Mouse (Mus musculus) MEL (cell line): ENCODE results near the gene Olfr657. TPM values are rescaled to one million over a fixed set of nuclear protein-coding genes. Genes with fewer than 3 reads are reported as not detected.

Experiments used
- DNase-seq: peaks from one replicate; pipeline ENCODE4 v3.0.0; 2011; ENCODE audit warnings: low read depth, low spot score
- H3K27ac ChIP-seq: 2 replicates; pipeline ENCODE4 v1.5.1; 2012; ENCODE audit warnings: low read depth, mild to moderate bottlenecking, control low read depth, low read length, moderate library complexity; ENCODE audit not compliant: control insufficient read depth
- H3K27me3 ChIP-seq, 2 experiments: fragments of 150-350 bp in 1 of 2; sonication (generic) in 1 of 2; 2 replicates each; pipeline ENCODE4 v1.6.1; 2012; ENCODE audit warnings: low read length in 2 of 2, mild to moderate bottlenecking in 2 of 2, improper control_type of control experiment in 1 of 2, moderate library complexity in 1 of 2; ENCODE audit not compliant: insufficient read depth in 2 of 2, control insufficient read depth in 1 of 2
- H3K36me3 ChIP-seq, 2 experiments: 2 replicates each; pipeline ENCODE4 v1.6.1; 2012 to 2014; ENCODE audit warnings: low read length in 2 of 2, improper control_type of control experiment in 1 of 2, inconsistent platforms in 1 of 2, mild to moderate bottlenecking in 1 of 2; ENCODE audit not compliant: insufficient read depth in 2 of 2, control insufficient read depth in 1 of 2
- H3K4me1 ChIP-seq, 2 experiments: fragments of 150-350 bp in 1 of 2; sonication (generic) in 1 of 2; 2 replicates each; pipeline ENCODE4 v1.6.1; 2012; ENCODE audit warnings: low read length in 2 of 2, improper control_type of control experiment in 1 of 2, mild to moderate bottlenecking in 1 of 2; ENCODE audit not compliant: insufficient read depth in 2 of 2, control insufficient read depth in 1 of 2
- H3K4me3 ChIP-seq, 2 experiments: fragments of 150-350 bp in 1 of 2; sonication (generic) in 1 of 2; 2 replicates each; pipeline ENCODE4 v1.5.1; 2012; ENCODE audit warnings: low read depth in 2 of 2, low read length in 2 of 2, mild to moderate bottlenecking in 2 of 2, moderate library complexity in 2 of 2, control low read depth in 1 of 2, improper control_type of control experiment in 1 of 2; ENCODE audit not compliant: control insufficient read depth in 1 of 2, insufficient read depth in 1 of 2
- H3K79me2 ChIP-seq: 2 replicates; pipeline ENCODE4 v1.6.1; 2012; ENCODE audit warnings: mild to moderate bottlenecking, low read length, moderate library complexity; ENCODE audit not compliant: control insufficient read depth, poor library complexity, insufficient read depth
- H3K9ac ChIP-seq: 2 replicates; pipeline ENCODE4 v1.6.1; 2012; ENCODE audit warnings: low read depth, mild to moderate bottlenecking, control low read depth, low read length, moderate library complexity; ENCODE audit not compliant: control insufficient read depth, poor library complexity, severe bottlenecking
- H3K9me3 ChIP-seq: fragments of 150-350 bp; sonication (generic); replicated peaks from 2 replicates; pipeline ENCODE4 v1.6.1; 2012; ENCODE audit warnings: mild to moderate bottlenecking, low read length, improper control_type of control experiment, moderate library complexity; ENCODE audit not compliant: insufficient read depth
- BHLHE40 ChIP-seq: IDR thresholded peaks from 2 replicates; pipeline ENCODE4 v1.6.1; 2012; ENCODE audit warnings: low read depth, mild to moderate bottlenecking, inconsistent platforms, low read length, improper control_type of control experiment, borderline replicate concordance
- CHD2 ChIP-seq: IDR thresholded peaks from 2 replicates; pipeline ENCODE4 v1.6.1; 2011; ENCODE audit warnings: low read length, improper control_type of control experiment
- E2F4 ChIP-seq: IDR thresholded peaks from 2 replicates; pipeline ENCODE4 v1.6.1; 2011; ENCODE audit warnings: low read depth, low read length, improper control_type of control experiment, borderline replicate concordance
- ELF1 ChIP-seq: IDR thresholded peaks from 2 replicates; pipeline ENCODE4 v1.6.1; 2014; ENCODE audit warnings: low read depth, mild to moderate bottlenecking, inconsistent platforms, low read length, improper control_type of control experiment, moderate library complexity
- HCFC1 ChIP-seq: IDR thresholded peaks from 2 replicates; pipeline ENCODE4 v1.6.1; 2012; ENCODE audit warnings: low read depth, mild to moderate bottlenecking, inconsistent platforms, low read length, improper control_type of control experiment, moderate library complexity
- JUND ChIP-seq: IDR thresholded peaks from 2 replicates; pipeline ENCODE4 v1.6.1; 2011; ENCODE audit warnings: low read depth, mild to moderate bottlenecking, improper control_type of control experiment, low read length
- KAT2A ChIP-seq: conservative IDR thresholded peaks from 2 replicates; pipeline ENCODE4 v1.6.1; 2012; ENCODE audit warnings: low read depth, low read length, improper control_type of control experiment, inconsistent platforms
- MXI1 ChIP-seq: IDR thresholded peaks from 2 replicates; pipeline ENCODE4 v1.6.1; 2011; ENCODE audit warnings: mild to moderate bottlenecking, low read depth, low read length, improper control_type of control experiment
- MYB ChIP-seq: IDR thresholded peaks from 2 replicates; pipeline ENCODE4 v1.6.1; 2011; ENCODE audit warnings: mild to moderate bottlenecking, low read depth, low read length, improper control_type of control experiment
- NRF1 ChIP-seq: IDR thresholded peaks from 2 replicates; pipeline ENCODE4 v1.6.1; 2014; ENCODE audit warnings: low read depth, mild to moderate bottlenecking, inconsistent platforms, low read length, improper control_type of control experiment, moderate library complexity; ENCODE audit not compliant: poor library complexity, insufficient read depth, severe bottlenecking
- POLR2A ChIP-seq, 2 experiments: IDR thresholded peaks; 2 replicates each; pipeline ENCODE4 v1.6.1; 2011 to 2012; ENCODE audit warnings: low read length in 2 of 2, mild to moderate bottlenecking in 2 of 2, control low read depth in 1 of 2, improper control_type of control experiment in 1 of 2, low read depth in 1 of 2, moderate library complexity in 1 of 2; ENCODE audit not compliant: control insufficient read depth in 1 of 2, insufficient read depth in 1 of 2, poor library complexity in 1 of 2
- RAD21 ChIP-seq: IDR thresholded peaks from 2 replicates; pipeline ENCODE4 v1.6.1; 2011; ENCODE audit warnings: mild to moderate bottlenecking, low read depth, low read length, improper control_type of control experiment
- SMC3 ChIP-seq: IDR thresholded peaks from 2 replicates; pipeline ENCODE4 v1.6.1; 2011; ENCODE audit warnings: low read depth, low read length, improper control_type of control experiment
- TAL1 ChIP-seq: IDR thresholded peaks from 2 replicates; pipeline ENCODE4 v1.6.1; 2012; ENCODE audit warnings: mild to moderate bottlenecking, inconsistent platforms, low read length, moderate library complexity, mixed read lengths
- USF1 ChIP-seq: IDR thresholded peaks from 2 replicates; pipeline ENCODE4 v1.6.1; 2014; ENCODE audit warnings: low read depth, mild to moderate bottlenecking, inconsistent platforms, low read length, improper control_type of control experiment, moderate library complexity
- USF2 ChIP-seq, 2 experiments: IDR thresholded peaks; 2 replicates each; pipeline ENCODE4 v1.6.1; 2011 to 2012; ENCODE audit warnings: improper control_type of control experiment in 2 of 2, low read length in 2 of 2, borderline replicate concordance in 1 of 2, inconsistent platforms in 1 of 2, low read depth in 1 of 2, mild to moderate bottlenecking in 1 of 2; ENCODE audit not compliant: insufficient read depth in 1 of 2
- ZKSCAN1 ChIP-seq: IDR thresholded peaks from 2 replicates; pipeline ENCODE4 v1.6.1; 2012; ENCODE audit warnings: low read depth, mild to moderate bottlenecking, inconsistent platforms, low read length, improper control_type of control experiment, moderate library complexity
- ZMIZ1 ChIP-seq: IDR thresholded peaks from 2 replicates; pipeline ENCODE4 v1.6.1; 2012; ENCODE audit warnings: low read depth, mild to moderate bottlenecking, inconsistent platforms, low read length, improper control_type of control experiment, moderate library complexity
- ZNF384 ChIP-seq: IDR thresholded peaks from 2 replicates; pipeline ENCODE4 v1.6.1; 2012; ENCODE audit warnings: low read depth, mild to moderate bottlenecking, inconsistent platforms, low read length, improper control_type of control experiment
- polyA plus RNA-seq, 2 experiments: library from polyadenylated mRNA; stranded (reverse) in 1 of 2; unstranded in 1 of 2; fragments of >175 nt in 1 of 2; fragments of >200 nt in 1 of 2; gene quantifications; 2 replicates each; pipeline versions ENCODE4 v1.2.1 to v1.2.4; 2012; ENCODE audit warnings: low replicate concordance in 2 of 2, low read depth in 1 of 2; ENCODE audit not compliant: insufficient read length in 2 of 2, insufficient read depth in 1 of 2, missing spikeins in 1 of 2
- total RNA-seq: library from RNA; depleted of rRNA; stranded (reverse); fragments of 300-350 nt; gene quantifications from 2 replicates; pipeline ENCODE4 v1.2.3, GENCODE M21; 2012

Gene Olfr657
- total and polyA plus RNA-seq, 3 experiments = not detected

DNA sequence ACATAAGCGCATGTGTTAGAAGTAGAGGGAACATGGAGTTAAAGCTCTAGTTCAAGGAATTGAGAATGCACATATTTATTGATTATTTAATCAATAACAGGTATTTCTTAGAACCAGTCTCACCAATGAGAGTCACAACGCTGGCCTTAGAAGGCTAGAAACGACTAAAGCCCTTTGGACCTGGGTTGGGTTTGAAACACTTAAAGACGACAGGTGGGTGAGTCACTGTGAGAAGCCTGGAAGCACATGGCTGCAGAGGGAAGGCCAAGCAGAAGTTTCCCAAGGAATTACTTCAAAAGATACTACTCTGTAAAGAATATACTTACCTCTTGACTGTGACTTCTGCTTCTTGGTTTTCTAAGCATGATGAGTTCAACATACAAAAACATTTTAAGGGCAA lies 43.7 kb upstream of the Olfr657 start:
- TF ChIP-seq TAL1 (no peak), MXI1 (no peak), RAD21 (no peak), ZKSCAN1 (no peak), ELF1 (no peak), POLR2A (IDR thresholded peaks at IDR 0.05; ENCODE audit: control insufficient read depth in 1 of 2, insufficient read depth in 1 of 2, low read depth in 1 of 2, low read length in 2 of 2, poor library complexity in 1 of 2) (no peak), ZNF384 (no peak), USF2 (IDR thresholded peaks at IDR 0.05; ENCODE audit: borderline replicate concordance in 1 of 2, insufficient read depth in 1 of 2, low read depth in 1 of 2, low read length in 2 of 2) (no peak), ZMIZ1 (no peak), CHD2 (no peak), SMC3 (no peak), KAT2A (no peak), MYB (no peak), NRF1 (no peak), BHLHE40 (no peak)
- H3K27me3 ChIP-seq = no peaks in the 10 kb centered on the region
- H3K4me3 ChIP-seq = no peak overlapping the region
- no peaks in the 10 kb centered on the region for H3K9me3 ChIP-seq
- H3K79me2 ChIP-seq = no peaks in the 10 kb centered on the region
- H3K9ac ChIP-seq = no peak overlapping the region
- no peak for DNase-seq
- H3K27ac ChIP-seq = no peak overlapping the region
- H3K36me3 ChIP-seq = no peaks in the 10 kb centered on the region
- no peaks in the 10 kb centered on the region for H3K4me1 ChIP-seq

- Histone ChIP-seq H3K36me3 (no peaks in the 10 kb centered on the region), H3K79me2 (no peaks in the 10 kb centered on the region), H3K27me3 (no peaks in the 10 kb centered on the region), H3K9ac (no peak overlapping the region), H3K27ac (no peak overlapping the region), H3K4me1 (no peaks in the 10 kb centered on the region)
- no peak for DNase-seq
- no peak for TF ChIP-seq E2F4
- TF ChIP-seq JUND = no peak
- TF ChIP-seq HCFC1 = no peak
- TF ChIP-seq USF1 = no peak
- TF ChIP-seq USF2 (IDR thresholded peaks at IDR 0.05; ENCODE audit: borderline replicate concordance in 1 of 2, insufficient read depth in 1 of 2, low read depth in 1 of 2, low read length in 2 of 2) = no peak
- TF ChIP-seq ZKSCAN1 = no peak
- TF ChIP-seq, all 39 proteins: peak for 0
- no peaks in the 10 kb centered on the region for H3K9me3 ChIP-seq
- no peak overlapping the region for H3K4me3 ChIP-seq
Observed at GRCm38 (mm10) chr7:104581429-104581828, 43.2 kb upstream of the Olfr657 start.
